Mouse (Mus musculus) kidney, postnatal 4 days (tissue): Measurements from ENCODE around the gene 1700021F07Rik.

ENCODE experiments used
- DNase-seq, 2 experiments: peaks; one replicate each; pipeline ENCODE4 v3.0.0; 2021; ENCODE audit warnings: mixed read lengths in 2 of 2

Gene 1700021F07Rik

DNA sequence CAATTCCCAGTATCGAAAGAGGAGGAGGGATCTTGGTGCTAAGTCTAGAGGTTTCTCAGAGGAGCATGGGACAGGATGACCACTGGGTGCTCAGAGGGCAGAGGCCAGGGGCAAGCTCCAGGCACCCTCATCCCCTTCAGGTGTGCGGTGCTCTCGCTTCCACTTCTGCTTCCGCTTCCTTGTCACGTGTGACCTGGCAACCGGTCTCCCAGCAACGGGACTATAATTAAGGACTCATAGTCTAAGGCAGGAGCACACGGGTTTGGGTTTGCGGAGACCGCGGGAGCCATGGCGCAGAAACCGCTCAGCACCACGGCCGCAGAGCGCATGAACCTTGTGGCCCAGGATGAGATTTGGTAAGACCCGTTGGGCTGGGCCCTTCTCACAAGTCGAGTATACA lies at the start of gene 1700021F07Rik:
TSS of gene 1700021F07Rik (plus strand) at position 211 of the 400 bp plus-strand sequence.
- DNase-seq, result no peak

DNA sequence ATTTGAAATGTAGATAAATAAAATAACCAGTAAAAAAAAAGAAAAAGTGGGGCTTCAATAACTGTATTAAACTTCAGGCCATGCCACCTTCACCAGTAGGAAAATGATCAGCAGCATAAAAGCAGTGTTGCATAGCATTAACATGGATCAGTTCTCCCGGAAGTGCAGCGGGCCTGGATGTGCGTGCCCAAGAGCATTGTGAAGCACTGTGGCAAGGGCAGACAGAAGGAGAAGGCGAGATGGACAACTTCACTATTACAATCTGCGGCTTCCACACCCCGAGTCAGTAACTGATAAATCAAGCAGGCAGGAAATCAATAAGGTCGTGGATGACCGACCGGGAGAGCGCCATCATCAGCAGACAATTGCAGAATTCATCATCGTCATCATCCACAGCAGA lies 49.2 kb upstream of the 1700021F07Rik start:
- no peak for DNase-seq

DNA sequence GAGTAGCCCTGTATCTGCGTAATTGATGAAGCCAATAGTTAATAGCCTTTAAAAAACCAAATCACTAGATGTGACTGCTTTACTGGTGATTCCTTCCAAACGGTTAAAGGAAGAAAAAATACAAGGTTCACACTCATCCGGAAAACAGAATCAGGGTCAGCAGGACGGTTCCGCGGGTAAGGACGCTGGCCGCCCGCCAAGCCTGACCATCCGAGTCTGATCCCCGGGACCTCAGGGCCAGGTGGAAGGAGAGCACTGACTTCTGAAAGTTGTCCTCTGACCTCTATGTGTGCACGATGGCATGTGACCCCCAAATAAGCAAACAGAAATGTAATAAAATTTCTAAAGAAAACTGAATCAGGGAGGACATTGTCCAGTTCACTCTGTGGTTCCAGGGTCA lies 43.3 kb upstream of the 1700021F07Rik start:
- peak in 1 of 2 experiments; percentile 17 for DNase-seq

DNA sequence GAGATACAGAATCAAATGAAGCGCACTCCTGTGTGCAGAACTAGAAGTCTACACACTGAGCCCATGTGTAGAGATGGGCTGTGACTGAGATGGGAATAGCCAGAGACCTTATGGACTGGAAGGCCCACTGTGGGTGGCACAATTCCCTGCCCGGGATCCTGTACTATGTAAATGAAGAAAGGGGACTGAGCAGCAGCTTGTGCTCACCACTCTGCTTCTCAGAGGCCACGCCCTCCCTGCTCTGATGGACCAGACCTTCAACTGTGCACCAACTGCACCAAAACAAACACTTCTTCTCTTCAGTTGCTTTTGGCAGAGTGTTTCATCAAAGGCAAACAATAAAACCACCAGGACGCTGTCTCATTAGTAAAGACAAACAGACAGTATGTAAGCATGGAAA lies 37.9 kb upstream of the 1700021F07Rik start:
- DNase-seq, result no peak

DNA sequence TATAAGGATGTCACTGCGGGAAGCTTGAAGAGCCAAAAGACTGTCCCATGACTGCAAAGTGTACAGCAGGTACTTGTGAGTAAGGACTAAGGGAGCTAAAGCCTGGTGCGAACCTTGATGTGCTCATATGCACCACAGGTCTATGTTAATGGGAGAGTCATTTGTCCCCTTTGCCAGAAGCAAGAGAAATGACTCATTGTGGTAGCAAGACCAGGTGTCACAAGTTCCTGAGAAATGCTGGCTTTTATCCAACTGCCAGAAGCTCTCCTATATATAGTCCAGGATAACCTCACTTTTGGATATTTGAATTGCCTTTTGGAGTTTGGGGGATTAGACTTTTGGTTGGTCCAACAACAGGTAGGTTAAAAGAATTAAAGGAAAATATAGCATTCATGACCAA lies 22.8 kb upstream of the 1700021F07Rik start:
- DNase-seq, result no peak

DNA sequence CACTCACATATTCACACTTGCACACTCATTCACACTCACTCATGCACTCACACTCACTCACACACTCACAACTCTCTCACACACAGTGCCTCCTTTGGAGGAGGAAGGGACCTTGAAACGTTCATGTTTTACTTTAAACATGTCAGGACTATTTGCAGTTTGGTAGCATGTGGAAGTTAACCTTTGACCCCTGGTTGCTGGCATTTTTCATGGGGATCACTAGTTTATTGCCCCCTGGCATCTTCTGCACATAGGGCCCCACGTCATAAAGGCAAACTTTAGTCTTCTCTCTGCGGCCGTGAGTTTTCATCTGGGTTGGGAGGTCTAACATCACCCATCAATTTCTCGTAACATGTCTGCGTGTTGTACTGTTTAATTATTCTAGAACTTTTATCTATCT lies 8.4 kb upstream of the 1700021F07Rik start:
- no peak for DNase-seq

DNA sequence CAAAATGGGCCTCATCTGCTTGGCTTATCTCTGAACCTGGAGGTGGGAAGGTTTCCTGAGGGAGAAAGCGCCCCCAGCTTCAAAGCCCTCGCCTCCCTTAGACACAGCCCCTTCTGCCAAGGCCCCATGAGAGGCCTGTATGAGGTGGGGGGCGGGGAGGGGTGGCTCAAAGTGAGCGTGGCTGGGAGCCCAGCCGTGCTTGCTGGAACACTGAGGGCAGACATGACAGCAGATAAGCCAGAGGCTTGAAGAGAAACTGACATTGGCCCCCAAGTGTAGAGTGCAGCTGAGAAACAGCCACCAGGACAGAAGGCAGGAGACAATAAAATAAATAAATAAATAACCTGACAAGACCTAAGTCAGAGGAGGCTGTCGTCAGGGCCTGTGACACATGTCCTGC lies 7.2 kb upstream of the 1700021F07Rik start:
- DNase-seq, result no peak

DNA sequence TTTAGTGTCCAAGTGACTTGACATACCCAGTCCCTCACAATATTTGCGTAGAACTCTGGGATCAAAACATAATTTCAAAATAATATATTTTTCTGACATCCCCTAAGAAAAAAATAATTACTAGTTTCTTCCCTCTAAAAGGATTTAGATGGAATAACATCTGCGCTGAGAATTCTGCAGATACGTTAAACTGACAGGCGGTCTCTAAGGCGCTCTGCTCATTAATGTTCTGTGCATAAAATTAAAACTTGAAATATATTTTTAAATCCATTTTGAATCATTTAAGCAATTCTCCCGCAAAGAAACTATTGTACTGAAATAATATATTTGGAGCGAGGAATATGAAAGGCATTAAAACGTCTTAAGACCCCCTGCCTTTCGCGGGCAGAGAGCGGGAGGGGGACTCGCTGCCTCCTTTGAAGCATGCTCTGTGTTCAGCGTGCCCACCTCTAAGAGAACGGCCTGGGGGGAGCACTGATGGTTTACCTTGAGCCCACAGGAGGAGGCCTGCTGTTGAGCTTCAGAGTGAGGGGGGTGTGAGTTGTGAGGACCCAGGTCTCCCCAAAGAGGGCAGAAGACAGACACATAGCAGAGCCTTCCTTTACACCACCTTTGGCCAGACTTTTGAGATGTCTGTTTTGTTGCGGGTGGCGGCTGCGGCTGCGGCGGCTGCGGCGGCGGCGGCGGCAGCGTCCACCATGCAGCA lies 6.1 kb upstream of the 1700021F07Rik start:
- no peak for DNase-seq

DNA sequence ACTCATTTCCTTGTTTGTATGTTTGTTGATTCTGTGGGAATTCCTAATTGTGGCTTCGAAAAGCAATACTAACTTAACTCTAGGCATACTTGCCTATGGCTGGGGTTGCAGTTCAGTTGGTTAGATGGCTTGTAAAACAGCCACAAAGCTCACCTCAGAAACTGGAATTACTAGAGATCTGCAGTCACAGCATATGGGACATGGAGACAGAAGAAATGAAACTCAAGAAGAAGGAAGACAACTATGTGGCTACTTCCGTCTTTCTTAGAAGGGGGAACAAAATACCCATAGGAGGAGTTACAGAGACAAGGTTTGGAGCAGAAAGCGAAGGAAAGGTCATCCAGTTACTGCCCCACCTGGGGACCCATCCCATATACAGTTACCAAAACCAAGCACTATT lies 6.1 kb downstream of the 1700021F07Rik start:
- no peak for DNase-seq

DNA sequence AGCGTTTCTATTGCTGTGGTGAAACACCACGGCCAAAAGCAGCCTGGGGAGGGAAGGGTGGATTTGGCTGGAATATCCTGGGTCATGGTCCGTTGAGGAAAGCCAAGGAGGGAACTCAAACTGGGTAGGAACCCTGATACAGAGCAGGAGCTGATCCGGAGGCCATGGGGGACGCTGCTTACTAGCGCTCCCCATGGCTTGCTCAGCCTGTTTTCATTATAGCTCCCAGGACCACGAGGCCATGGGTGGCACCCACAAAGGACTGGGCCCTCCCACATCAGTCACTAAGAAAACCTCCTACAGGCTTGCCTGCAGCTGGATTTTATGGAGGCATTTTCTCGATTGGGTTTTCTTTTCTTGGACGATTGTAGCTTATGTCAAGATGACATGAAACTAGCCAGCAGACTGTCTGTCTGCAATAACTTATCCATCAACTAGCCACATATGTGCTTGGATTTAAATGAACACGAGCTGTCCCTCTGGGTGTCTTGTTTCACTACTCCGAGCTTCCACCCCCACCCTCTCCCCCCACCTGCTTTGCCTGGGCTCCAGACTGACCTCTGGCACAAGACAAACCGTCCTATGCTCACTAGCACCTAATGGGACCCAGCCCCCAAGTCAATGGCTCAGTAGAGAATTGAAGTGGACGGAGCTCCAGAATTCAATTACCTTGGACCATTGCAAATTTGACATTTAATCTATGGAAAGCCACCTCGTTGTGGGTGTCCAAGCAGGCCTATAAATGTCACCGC lies 10.5 kb downstream of the 1700021F07Rik start:
- peak in 1 of 2 experiments; percentile 29 for DNase-seq

DNA sequence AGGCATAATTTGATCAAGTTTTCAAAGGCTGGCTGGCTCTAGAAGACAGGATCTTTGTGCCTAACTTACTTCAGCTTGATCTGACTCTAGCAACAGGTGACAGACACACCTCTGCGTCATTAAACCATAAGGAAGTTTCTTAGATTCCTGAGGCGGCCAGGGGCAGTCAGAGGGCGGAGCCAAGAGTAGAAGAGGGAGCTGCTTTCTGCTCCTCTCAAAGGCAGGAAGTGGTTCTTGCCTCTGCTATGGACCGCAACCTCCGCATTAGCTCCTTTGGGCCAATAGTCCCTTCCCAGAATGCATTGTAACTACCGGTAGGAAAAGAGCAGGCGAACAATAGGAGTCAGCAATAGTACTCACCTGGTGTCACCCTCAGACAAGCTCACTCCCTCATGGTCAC lies 12.2 kb downstream of the 1700021F07Rik start:
- DNase-seq, result no peak

DNA sequence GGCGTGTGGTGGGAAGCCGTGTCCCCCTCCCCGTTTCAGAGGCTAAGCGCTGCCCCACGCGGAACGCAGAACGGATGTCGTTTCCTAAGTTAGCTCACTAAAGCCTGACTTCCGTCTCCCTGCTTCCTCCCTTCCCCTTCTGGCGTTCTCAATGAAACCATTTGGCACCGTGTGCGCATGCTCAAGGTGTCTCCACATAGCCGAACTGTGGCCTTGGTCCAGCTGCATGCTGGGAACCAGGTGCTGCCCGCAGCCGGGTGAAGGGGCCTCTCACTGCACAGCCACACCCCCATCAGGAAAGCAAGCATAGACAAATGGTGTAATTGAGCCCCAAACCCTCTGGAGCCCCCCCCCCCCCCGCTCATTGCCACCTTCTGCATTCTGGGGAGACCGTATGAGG lies 13.0 kb downstream of the 1700021F07Rik start:
- peak in 1 of 2 experiments; percentile 42 for DNase-seq

DNA sequence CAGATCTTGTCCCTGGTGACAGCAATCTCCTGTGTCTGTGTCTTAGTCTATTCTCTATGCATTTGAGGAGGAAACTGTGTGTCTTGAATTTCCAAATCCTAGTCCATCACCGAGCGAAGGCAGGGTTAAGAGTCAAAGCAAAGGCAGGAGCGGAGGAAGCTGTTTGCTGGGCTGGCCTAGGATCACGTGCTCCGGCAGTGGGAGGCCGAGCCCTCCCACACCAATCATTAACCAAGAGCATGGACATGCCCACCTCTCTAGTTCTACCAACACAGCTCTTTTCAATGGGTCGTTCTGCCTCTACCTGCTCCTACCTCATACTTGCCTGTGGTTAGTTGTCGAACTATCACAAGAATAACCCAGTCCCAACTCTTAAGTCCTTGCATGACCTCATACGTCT lies 13.5 kb downstream of the 1700021F07Rik start:
- peak; percentile 45 to 67 for DNase-seq

DNA sequence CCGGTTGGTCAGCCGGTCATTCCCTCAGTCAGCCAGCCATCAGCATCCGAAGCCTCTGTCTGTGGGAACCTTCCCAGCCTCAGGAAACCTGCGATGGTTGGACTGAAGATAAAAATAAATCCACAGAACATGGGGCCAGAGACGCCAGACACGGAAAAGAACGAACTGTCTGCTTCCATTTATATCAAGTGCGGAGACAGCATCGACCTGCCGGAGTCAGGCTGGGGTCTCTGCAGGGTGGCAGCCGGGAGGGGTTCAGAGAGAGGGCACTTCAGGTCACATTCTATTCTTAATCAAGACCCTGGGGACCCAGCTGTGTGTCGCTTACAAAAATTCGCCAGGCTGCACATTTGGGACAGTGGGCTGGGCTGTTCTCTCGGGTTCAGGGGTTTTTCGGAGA lies 17.4 kb downstream of the 1700021F07Rik start:
- no peak for DNase-seq

DNA sequence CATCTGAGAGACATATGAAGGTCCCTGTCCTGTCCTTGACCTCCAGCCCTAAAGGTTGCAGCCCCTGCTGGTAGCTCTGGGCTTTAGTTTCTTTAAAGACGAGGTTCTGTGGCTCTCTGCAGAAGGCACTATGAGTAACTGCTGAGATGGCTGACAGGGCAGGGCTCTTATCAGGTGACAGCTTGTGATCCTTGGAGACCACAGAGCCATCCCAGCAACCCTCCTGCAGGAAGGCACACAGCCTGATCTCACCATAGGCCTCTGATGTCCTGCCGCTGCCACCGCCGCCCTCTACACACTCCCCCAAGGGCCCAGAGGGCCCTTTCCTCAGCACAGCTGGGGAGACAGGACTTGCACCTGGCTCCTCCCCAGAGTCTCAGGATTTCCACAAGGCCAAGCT lies 19.4 kb downstream of the 1700021F07Rik start:
- no peak for DNase-seq

DNA sequence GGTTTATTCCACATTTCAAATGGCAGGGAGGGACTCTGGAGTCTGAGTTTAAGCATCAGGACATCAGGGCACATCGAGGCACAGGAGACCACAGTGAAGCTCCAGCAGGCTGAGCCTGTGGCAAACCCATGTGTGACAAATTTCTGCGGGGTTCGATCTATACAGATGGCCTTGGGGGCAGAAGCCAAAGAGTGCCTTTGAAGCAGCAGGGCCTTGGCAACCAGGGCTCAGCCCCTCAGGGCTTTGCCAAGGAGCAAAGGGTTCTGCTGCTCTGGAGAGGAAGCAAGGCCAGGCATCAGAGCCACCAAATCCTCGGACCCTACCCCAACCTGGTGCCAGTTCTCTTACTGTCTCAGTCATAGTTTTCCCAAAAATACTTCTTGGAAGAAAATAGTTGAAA lies 20.3 kb downstream of the 1700021F07Rik start:
- DNase-seq, result no peak

DNA sequence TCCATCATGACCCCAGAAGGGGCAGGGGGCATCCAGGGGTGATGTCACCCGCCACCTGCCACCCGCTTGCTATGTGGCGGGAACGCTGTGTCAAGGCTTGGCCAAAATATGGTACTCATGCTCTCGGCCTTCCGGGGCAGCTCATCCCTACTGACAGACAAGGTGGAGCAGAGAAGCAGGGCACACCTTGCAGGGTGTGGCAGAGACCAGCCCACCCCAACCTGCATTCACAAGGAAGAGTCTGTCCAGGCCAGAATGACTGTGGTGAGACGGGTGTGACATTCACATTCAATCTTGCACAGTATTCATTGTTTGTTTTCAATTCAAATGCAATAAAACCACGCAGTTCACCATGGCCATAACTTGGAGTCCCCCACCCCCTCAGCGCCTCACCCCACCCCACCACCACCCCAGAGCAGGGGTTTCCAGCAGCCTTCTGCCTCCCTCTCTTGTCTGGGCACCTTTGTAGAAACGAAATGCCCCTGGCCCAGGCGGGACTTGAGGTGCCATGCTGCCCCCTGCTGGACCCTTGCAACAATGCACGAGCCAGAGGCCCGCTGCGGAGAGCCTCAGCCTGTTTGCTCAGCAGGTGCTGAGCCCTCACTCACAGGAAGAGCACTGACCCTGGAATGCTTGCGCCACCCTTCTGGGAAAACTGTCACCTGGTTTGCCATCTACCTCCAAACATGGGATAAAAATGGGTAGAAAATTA lies 23.8 kb downstream of the 1700021F07Rik start:
- peak; percentile 89 to 91 for DNase-seq

DNA sequence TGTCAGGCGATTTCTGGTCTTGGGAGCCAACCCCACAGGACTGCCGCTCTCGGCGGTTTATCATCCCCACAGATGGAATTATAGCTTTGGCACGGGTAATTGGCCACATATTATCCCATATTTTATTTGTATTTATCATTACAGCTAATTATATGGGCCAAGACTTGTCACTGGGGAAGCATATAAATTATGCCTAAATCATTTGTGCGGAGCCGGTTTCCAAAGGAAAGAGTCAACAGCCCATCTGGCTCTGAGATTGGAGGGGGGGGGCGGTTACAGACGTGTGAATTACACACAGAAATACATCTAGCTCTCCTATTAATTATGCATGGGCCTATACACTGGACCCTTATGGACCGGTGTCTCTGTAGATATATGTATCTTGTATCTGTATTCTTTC lies 26.9 kb downstream of the 1700021F07Rik start:
- peak; percentile 48 to 61 for DNase-seq

DNA sequence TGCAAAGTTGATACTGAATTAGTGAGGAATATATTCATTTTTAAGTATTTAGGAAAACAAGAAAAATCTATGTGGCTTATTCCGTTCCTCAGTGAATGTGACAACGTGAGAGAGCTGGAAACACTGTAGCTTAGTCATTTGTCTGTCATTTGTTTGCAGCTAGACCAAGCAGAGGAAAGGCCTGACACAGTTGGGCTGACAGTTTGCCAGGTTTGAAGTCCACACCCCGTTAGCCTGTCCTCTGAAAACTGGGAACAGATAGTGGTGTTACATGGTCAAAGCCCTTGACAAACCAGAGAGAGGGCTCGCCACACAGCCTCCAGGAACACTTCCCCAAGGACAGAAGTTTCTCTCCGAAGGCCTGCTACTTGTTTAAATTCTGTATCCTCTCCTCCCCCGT lies 28.3 kb downstream of the 1700021F07Rik start:
- no peak for DNase-seq

DNA sequence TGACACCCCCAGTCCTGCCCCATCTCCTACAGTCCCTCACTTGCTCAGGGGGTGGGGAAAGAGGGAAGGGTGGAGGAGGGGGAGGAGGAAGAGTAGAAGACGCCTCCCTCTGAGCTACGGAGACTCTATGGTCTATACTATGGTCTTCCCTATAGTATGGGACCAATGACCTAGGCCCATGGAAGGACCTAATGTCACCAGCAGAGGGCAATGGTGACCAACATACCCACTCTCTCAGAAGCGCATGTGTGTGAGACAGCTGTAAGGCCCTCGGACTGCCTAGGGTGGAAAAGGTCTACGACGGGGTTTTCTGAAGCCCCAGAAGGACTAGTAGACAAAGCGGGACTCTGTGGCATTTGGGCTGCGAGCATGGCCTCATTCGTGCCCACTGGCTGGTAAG lies 31.5 kb downstream of the 1700021F07Rik start:
- peak in 1 of 2 experiments; percentile 51 for DNase-seq

DNA sequence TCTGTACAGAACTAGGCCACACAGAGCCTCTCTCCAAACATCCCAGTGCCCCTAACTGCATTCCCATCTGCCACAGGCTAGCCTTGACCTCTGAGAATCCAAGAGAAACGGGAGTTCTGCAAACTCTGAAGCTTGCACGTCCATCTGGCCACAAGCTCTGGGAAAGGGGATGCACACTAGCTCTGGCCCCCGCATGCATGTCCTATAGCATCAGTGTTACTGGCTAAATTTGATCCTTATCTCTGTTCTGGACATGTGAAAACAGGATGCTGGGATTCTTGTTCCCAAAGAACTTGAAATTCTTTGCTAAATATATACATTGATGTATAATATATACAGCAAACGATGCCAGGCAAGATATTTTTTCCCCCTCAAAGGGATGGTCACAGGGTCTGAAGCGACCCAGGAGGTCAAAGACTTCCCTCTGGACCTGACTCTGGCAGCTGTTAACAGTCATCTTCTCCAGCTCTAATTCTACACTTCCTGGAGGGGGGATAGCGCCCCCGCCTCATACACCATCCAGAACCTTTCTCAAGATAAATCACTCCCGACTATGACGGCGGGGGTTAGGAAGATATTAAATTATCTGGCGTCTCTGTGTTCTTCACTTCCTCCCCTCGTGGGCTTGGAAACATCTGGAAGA lies 36.5 kb downstream of the 1700021F07Rik start:
- peak; percentile 63 to 76 for DNase-seq

DNA sequence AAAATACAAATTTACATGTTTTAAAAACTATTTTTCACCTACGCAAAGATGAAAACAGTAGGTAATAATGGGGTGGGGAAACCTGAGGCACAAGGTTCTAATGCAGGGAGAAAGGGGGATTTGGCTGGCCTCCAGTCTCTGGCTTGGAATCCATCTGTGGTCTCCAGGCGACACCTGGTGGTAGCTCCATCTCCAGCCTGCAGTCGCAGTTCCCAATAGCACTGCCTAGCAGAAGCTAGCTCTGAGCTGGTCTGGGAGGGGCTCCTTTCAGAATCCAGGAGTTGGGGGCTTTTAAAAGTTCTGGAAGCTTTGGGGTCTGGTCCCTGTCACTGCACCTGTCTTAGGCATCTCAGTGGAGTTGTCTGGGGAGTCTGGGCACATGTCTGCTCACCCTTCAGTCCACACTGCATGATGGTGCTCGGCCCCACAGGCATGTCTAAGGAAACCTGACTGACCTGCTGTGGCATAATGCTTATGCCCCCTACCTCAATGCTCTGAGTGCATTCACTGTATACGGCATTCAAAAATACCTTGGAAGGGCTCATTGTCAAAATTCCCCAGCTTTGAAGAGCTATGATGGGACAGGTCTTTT lies 39.6 kb downstream of the 1700021F07Rik start:
- peak; percentile 88 for DNase-seq

DNA sequence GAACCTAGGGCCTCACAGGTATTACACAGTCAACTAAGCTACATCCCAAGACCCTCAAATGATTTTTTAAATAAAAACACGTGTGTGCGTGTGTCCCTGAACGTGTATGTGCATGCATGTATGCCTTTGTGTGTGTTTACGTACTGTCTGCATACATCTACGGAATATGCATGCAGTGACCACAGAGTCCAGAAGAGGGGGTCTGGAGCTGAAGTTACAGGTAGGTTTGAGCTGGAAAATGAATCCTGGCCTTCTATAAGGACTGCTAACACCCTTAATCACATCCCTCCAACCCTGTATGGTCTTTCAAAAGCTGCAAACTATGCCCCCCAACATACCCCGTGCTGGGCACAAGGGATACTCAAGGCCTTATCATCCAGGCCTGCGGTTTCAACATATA lies 41.0 kb downstream of the 1700021F07Rik start:
- DNase-seq, result peak; percentile 50 to 51
